Comparison of ENCODE assay signal across 32 mouse cellular contexts in genomic region chr2:112437589-112437988, GRCm38 (mm10). TPM values are rescaled to one million over a fixed set of nuclear protein-coding genes. Genes with fewer than 3 reads are reported as not detected.
"Had no signal": no experiment of that assay in that cellular context is flagged by ENCODE, and none has a peak within 500 bp of the region (broad histone marks: within the 10 kb centered on the region; RNA-seq: fewer than 3 reads in every experiment).

No protein-coding gene starts in this region.

- H3K27me3 ChIP-seq: heart, embryonic 12.5 days; hindbrain, embryonic 12.5 days; intestine, embryonic 15.5 days; limb, embryonic 12.5 days had no signal

- H3K27ac ChIP-seq: gastrocnemius, adult 2 months; heart, embryonic 10.5 days; hindbrain, embryonic 10.5 days; hindbrain, embryonic 12.5 days; hindbrain, embryonic 14.5 days; intestine, embryonic 15.5 days; layer of hippocampus, adult 2 months; left cerebral cortex, adult 2 months; limb, embryonic 10.5 days; limb, embryonic 12.5 days had no signal

- H3K4me3 ChIP-seq: gastrocnemius, adult 2 months; heart, embryonic 10.5 days; heart, embryonic 12.5 days; hindbrain, embryonic 10.5 days; hindbrain, embryonic 12.5 days; intestine, embryonic 15.5 days; layer of hippocampus, adult 2 months; left cerebral cortex, adult 2 months; limb, embryonic 10.5 days; limb, embryonic 12.5 days had no signal

- ATAC-seq: hindbrain, embryonic 16.5 days; inflammation-experienced regulatory T-cells, adult 6 months; intestine, embryonic 15.5 days; intestine, postnatal 0 days had no signal

- H3K36me3 ChIP-seq: heart, embryonic 10.5 days; heart, embryonic 12.5 days; hindbrain, embryonic 10.5 days; hindbrain, embryonic 12.5 days; intestine, embryonic 15.5 days; limb, embryonic 10.5 days; limb, embryonic 12.5 days had no signal

- DNase-seq: gastrocnemius, adult 2 months; gastrocnemius, postnatal 10 days; gastrocnemius, postnatal 25 days; heart, adult 18-20 months; heart, postnatal 10 days; heart, postnatal 4 days; kidney, adult 18-20 months; kidney, adult 8-10 months; kidney, postnatal 10 days; kidney, postnatal 25 days; kidney, postnatal 4 days; liver had no signal

- H3K4me1 ChIP-seq: heart, embryonic 10.5 days; heart, embryonic 12.5 days; hindbrain, embryonic 10.5 days; hindbrain, embryonic 12.5 days; intestine, embryonic 15.5 days; limb, embryonic 10.5 days; limb, embryonic 12.5 days had no signal

RNA-seq across cellular contexts. Expression of gene Chrm5, which starts 43.0 kb away (rescaled TPM):
- total RNA-seq: gastrocnemius, postnatal 25 days; heart, adult 18-20 months; heart, adult 8-10 months; heart, postnatal 10 days; heart, postnatal 25 days; heart, postnatal 4 days had no signal
- polyA plus RNA-seq: gonadal fat pad, adult 2 months; heart, embryonic 10.5 days; heart, embryonic 12.5 days; heart, embryonic 14.5 days; heart, embryonic 16.5 days; hindbrain, embryonic 10.5 days; inflammation-experienced regulatory T-cells, adult 6 months; intestine, postnatal 0 days; limb, embryonic 10.5 days; limb, embryonic 12.5 days; limb, embryonic 14.5 days; liver, embryonic 11.5 days had no signal
